Mouse (Mus musculus): Measurements from ENCODE around the gene Nkiras2. TPM values are rescaled to one million over a fixed set of nuclear protein-coding genes. Genes with fewer than 3 reads are reported as not detected.

Nkiras2 gene
- total and polyA plus RNA-seq, 3 experiments, result 22.7 to 54.9 (median 40.4) TPM

- no peaks in the 10 kb centered on the region for H3K9me3 ChIP-seq (replicated peaks)
- ATAC-seq (ENCODE audit: extremely low read depth, insufficient number of reproducible peaks, low FRiP score, poor library complexity, severe bottlenecking), result no peak
- no peak overlapping the region for H3K4me3 ChIP-seq (ENCODE audit: low read depth, low read length)
- H3K36me3 ChIP-seq (replicated peaks), result peaks cover 92% of the 10 kb centered on the region
- TF ChIP-seq POLR2AphosphoS5 (IDR thresholded peaks at IDR 0.05; ENCODE audit: insufficient replicate concordance, low read depth, low read length) (no peak), GATA2 (IDR thresholded peaks at IDR 0.05; ENCODE audit: borderline replicate concordance, low read depth, low read length) (no peak), TAL1 (conservative IDR thresholded peaks at IDR 0.05; ENCODE audit: low read depth, low read length) (no peak), CTCF (IDR thresholded peaks at IDR 0.05; ENCODE audit: low read depth, low read length) (no peak), GATA1 (IDR thresholded peaks at IDR 0.05; ENCODE audit: borderline replicate concordance, low read length) (no peak)
- H3K27me3 ChIP-seq (ENCODE audit: insufficient read depth, low read length), result no peaks in the 10 kb centered on the region
- peaks cover 13% of the 10 kb centered on the region for H3K4me1 ChIP-seq (ENCODE audit: insufficient read depth, low read depth, low read length)
- DNase-seq (ENCODE audit: low spot score), result no peak
Measured at GRCm38 (mm10) chr11:100603813-100604212, 15.2 kb upstream of the Nkiras2 start.

- DNase-seq (ENCODE audit: low spot score), result no peak
- H3K36me3 ChIP-seq (replicated peaks), result peaks cover 92% of the 10 kb centered on the region
- H3K9me3 ChIP-seq (replicated peaks), result no peaks in the 10 kb centered on the region
- H3K27me3 ChIP-seq (ENCODE audit: insufficient read depth, low read length), result no peaks in the 10 kb centered on the region
- TF ChIP-seq GATA2 (IDR thresholded peaks at IDR 0.05; ENCODE audit: borderline replicate concordance, low read depth, low read length), result no peak
- TF ChIP-seq POLR2AphosphoS5 (IDR thresholded peaks at IDR 0.05; ENCODE audit: insufficient replicate concordance, low read depth, low read length), result no peak
- TF ChIP-seq GATA1 (IDR thresholded peaks at IDR 0.05; ENCODE audit: borderline replicate concordance, low read length), result no peak
- TF ChIP-seq TAL1 (conservative IDR thresholded peaks at IDR 0.05; ENCODE audit: low read depth, low read length), result no peak
- no peak for TF ChIP-seq CTCF (IDR thresholded peaks at IDR 0.05; ENCODE audit: low read depth, low read length)
- no peak for ATAC-seq (ENCODE audit: extremely low read depth, insufficient number of reproducible peaks, low FRiP score, poor library complexity, severe bottlenecking)
- H3K4me3 ChIP-seq (ENCODE audit: low read depth, low read length), result no peak overlapping the region
- peaks cover 17% of the 10 kb centered on the region for H3K4me1 ChIP-seq (ENCODE audit: insufficient read depth, low read depth, low read length)
Measured at GRCm38 (mm10) chr11:100604321-100605005, 14.6 kb upstream of the Nkiras2 start.

GRCm38 (mm10) chr11:100605451-100605850, 13.6 kb upstream of the Nkiras2 start:
- no peak for TF ChIP-seq TAL1 (conservative IDR thresholded peaks at IDR 0.05; ENCODE audit: low read depth, low read length)
- TF ChIP-seq GATA1 (IDR thresholded peaks at IDR 0.05; ENCODE audit: borderline replicate concordance, low read length), result no peak
- no peak for TF ChIP-seq POLR2AphosphoS5 (IDR thresholded peaks at IDR 0.05; ENCODE audit: insufficient replicate concordance, low read depth, low read length)
- no peak for TF ChIP-seq GATA2 (IDR thresholded peaks at IDR 0.05; ENCODE audit: borderline replicate concordance, low read depth, low read length)
- TF ChIP-seq CTCF (IDR thresholded peaks at IDR 0.05; ENCODE audit: low read depth, low read length), result no peak
- Histone ChIP-seq H3K4me3 (ENCODE audit: low read depth, low read length) (no peak overlapping the region), H3K27me3 (ENCODE audit: insufficient read depth, low read length) (no peaks in the 10 kb centered on the region), H3K36me3 (replicated peaks) (peaks cover 92% of the 10 kb centered on the region), H3K4me1 (ENCODE audit: insufficient read depth, low read depth, low read length) (peaks cover 20% of the 10 kb centered on the region), H3K9me3 (replicated peaks) (no peaks in the 10 kb centered on the region)
- ATAC-seq (ENCODE audit: extremely low read depth, insufficient number of reproducible peaks, low FRiP score, poor library complexity, severe bottlenecking), result no peak
- no peak for DNase-seq (ENCODE audit: low spot score)

GRCm38 (mm10) chr11:100607121-100607520, 11.9 kb upstream of the Nkiras2 start:
- peaks cover 92% of the 10 kb centered on the region for H3K36me3 ChIP-seq (replicated peaks)
- H3K27me3 ChIP-seq (ENCODE audit: insufficient read depth, low read length), result no peaks in the 10 kb centered on the region
- no peak for TF ChIP-seq CTCF (IDR thresholded peaks at IDR 0.05; ENCODE audit: low read depth, low read length)
- no peak for TF ChIP-seq GATA1 (IDR thresholded peaks at IDR 0.05; ENCODE audit: borderline replicate concordance, low read length)
- TF ChIP-seq GATA2 (IDR thresholded peaks at IDR 0.05; ENCODE audit: borderline replicate concordance, low read depth, low read length), result no peak
- TF ChIP-seq POLR2AphosphoS5 (IDR thresholded peaks at IDR 0.05; ENCODE audit: insufficient replicate concordance, low read depth, low read length), result no peak
- no peak for TF ChIP-seq TAL1 (conservative IDR thresholded peaks at IDR 0.05; ENCODE audit: low read depth, low read length)
- peaks cover 25% of the 10 kb centered on the region for H3K4me1 ChIP-seq (ENCODE audit: insufficient read depth, low read depth, low read length)
- no peak overlapping the region for H3K4me3 ChIP-seq (ENCODE audit: low read depth, low read length)
- no peak for ATAC-seq (ENCODE audit: extremely low read depth, insufficient number of reproducible peaks, low FRiP score, poor library complexity, severe bottlenecking)
- no peaks in the 10 kb centered on the region for H3K9me3 ChIP-seq (replicated peaks)
- DNase-seq (ENCODE audit: low spot score), result no peak

DNA sequence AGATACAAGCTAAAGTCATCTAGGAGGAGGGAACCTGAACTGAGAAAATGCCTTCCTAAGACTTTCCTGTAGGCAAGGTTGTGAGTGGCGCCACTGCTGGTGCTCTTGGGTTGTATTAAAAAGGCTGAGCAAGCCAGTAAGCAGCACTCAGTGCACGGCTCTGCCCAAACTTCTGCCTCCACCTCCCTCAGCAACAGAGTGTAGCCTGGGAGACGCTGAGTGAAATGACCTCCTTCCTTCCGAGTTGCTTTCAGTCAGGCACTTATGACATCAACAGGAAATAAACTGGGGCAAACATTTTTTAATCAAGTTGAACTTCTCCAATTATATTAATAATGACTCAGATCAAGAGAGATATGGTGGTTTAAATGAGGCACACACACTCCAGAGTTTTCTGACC, 10.2 kb upstream of the Nkiras2 start:
- no peak for DNase-seq (ENCODE audit: low spot score)
- Histone ChIP-seq H3K36me3 (replicated peaks) (peaks cover 89% of the 10 kb centered on the region), H3K27me3 (ENCODE audit: insufficient read depth, low read length) (no peaks in the 10 kb centered on the region), H3K4me3 (ENCODE audit: low read depth, low read length) (no peak overlapping the region), H3K4me1 (ENCODE audit: insufficient read depth, low read depth, low read length) (peaks cover 28% of the 10 kb centered on the region), H3K9me3 (replicated peaks) (no peaks in the 10 kb centered on the region)
- no peak for TF ChIP-seq GATA1 (IDR thresholded peaks at IDR 0.05; ENCODE audit: borderline replicate concordance, low read length)
- ATAC-seq (ENCODE audit: extremely low read depth, insufficient number of reproducible peaks, low FRiP score, poor library complexity, severe bottlenecking), result no peak

GRCm38 (mm10) chr11:100609355-100609996, 9.6 kb upstream of the Nkiras2 start:
- Histone ChIP-seq H3K4me1 (ENCODE audit: insufficient read depth, low read depth, low read length) (peaks cover 29% of the 10 kb centered on the region), H3K27me3 (ENCODE audit: insufficient read depth, low read length) (no peaks in the 10 kb centered on the region), H3K36me3 (replicated peaks) (peaks cover 87% of the 10 kb centered on the region), H3K9me3 (replicated peaks) (no peaks in the 10 kb centered on the region), H3K4me3 (ENCODE audit: low read depth, low read length) (no peak overlapping the region)
- no peak for TF ChIP-seq CTCF (IDR thresholded peaks at IDR 0.05; ENCODE audit: low read depth, low read length)
- DNase-seq (ENCODE audit: low spot score) (no peak), ATAC-seq (ENCODE audit: extremely low read depth, insufficient number of reproducible peaks, low FRiP score, poor library complexity, severe bottlenecking) (no peak)

All from G1E (cell line).